Mouse (Mus musculus) frontal cortex, adult (tissue): ENCODE data around the gene Msn.

Source experiments
- ATAC-seq: cut with Nextera tagmentation; 2 replicates; pipeline ENCODE4 v1.9.2; 2017; ENCODE audit warnings: mild to moderate bottlenecking, moderate library complexity, mixed read lengths; ENCODE audit not compliant: low TSS enrichment

Msn gene

DNA sequence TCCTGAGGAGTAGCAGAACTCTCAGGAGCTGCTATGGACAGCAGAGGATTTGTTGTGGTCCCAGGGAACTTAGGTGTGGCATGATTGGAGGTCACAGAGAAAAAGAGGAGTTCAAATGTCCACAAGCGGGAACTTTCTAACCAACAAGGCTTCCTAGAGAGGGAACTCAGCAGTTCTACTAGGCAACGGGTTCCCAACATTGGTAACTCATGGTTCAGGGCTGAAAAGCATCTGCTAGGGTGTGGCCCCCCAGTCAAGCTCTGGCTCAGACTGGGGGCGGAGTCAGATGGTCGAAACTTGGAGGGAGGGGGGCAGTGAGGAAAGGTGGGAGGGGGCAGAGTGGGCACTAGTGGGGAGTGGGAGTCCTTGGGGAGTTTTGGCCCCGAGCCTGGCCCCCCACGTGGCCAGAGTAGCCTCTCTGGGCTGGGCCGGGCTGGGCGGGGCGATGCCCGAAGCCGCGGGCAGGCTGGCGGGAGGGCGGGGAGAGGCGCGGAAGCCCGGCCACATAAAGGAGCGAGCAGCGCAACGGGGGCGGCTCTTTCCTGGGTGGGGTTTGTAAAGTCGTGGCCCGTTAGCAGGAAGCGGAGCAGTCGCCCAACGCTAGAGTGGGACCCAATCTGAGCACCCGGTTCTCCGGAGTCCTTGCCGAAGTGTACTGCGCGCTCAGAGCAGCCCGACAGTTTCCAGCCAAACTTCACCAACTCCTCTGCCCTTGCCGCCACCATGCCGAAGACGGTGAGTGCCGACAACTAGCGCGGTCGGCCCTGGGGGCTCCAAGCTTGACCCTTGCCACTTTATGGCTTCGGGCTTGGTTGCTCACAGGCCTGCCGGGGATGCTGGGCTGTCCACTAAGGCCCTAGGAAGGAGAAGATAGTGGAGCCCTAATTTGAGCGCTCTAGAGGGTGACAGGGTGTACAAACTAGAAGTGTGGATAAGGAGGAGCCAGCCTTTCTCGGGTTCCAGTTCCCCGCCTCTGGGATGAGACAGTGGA is at the start of gene Msn:
Gene Msn, plus strand, starts transcription at position 534 of the 991 bp plus-strand sequence.
- peak; percentile 69 for ATAC-seq

GRCm38 (mm10) chrX:96052798-96053197 is 43.0 kb upstream of the Msn start:
- no peak for ATAC-seq

GRCm38 (mm10) chrX:96077747-96078146 is 18.1 kb upstream of the Msn start:
- no peak for ATAC-seq

DNA sequence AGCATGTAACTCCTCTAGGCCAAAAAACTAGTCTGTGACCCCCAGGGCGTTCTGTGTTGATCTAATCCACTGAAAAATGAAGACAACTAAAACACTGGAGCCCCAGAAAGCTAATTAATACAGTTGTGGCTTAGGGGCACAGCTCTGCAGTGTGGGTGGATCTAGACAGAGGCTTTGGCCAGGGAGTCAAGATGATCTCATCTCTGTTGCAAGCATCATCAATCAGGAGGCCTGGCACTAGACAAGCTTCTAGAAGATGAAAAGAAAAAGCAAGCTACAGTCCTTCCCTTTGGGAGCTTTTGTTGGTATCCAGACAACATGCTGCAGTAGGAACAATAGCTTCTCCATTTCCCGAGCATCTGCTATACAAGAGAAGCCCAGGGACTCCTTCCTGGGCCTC is 9.6 kb upstream of the Msn start:
- ATAC-seq, result no peak

GRCm38 (mm10) chrX:96096513-96097210 is 820 bp downstream of the Msn start:
- ATAC-seq, result no peak

GRCm38 (mm10) chrX:96097491-96097970 is 1.7 kb downstream of the Msn start:
- ATAC-seq, result no peak

GRCm38 (mm10) chrX:96099003-96099402 is 3.2 kb downstream of the Msn start:
- ATAC-seq, result no peak

DNA sequence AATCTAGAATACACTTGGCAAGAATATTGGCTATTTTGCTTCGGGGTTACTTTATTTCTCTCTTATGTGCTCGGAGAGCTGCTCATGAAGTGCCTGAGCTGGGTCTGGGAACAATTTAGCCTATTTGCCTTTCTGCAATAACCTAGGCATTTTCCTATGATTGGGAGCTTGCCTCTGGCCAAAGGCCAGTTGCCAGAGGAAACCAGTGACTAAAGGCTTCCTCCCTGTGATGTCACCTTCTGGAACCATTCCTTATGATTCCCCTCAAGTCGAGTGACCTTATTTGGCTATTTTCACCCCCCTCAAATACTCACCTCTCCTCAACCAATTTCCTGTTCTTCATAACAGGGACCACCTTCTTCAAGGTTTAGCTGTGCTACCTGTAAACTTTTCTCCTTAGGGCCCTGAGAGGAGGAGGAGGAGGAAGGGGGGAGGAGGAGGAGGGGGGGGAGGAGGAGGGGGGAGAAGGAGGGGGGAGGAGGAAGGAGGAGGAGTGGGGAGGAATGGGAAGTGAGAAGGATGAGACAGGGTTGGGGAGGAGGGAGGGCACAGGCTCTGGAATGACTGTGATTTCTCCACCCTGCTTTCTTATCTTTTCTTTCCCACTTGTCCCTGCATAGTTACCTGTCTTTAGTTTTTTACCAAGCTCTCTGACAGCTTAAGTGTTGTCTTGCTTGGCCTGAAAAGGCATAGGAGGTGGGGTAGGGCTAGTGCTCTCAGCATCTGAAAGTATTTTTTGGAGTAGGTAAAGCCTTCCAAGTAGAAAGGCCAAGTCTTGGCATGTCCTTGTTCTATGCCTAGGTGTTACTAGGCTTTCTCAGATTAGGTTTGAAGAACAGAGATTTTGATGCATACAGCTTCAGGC is 11.8 kb downstream of the Msn start:
- no peak for ATAC-seq

GRCm38 (mm10) chrX:96113106-96113634 is 17.3 kb downstream of the Msn start:
- no peak for ATAC-seq

DNA sequence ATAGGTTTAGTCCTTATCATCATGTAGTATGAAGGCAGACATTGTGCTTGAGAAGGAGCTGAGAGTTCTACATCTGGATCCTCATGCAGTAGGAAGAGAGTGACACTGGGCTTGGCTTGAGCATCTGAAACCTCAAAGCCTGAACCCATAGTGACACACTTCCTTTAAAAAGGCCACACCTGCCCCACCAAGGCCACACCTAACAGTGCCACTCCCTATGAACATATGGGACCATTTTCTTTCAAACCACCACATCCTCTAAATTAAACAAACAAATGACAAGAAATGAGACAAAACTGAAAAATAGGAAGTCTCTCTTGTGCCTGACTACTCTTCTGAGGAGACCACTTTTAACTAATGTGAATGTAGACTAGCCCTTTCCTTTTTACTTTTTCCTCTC is 19.7 kb downstream of the Msn start:
- ATAC-seq, result no peak

- no peak for ATAC-seq
These were observed 21.5 kb downstream of the Msn start for GRCm38 (mm10) chrX:96117366-96117765.

DNA sequence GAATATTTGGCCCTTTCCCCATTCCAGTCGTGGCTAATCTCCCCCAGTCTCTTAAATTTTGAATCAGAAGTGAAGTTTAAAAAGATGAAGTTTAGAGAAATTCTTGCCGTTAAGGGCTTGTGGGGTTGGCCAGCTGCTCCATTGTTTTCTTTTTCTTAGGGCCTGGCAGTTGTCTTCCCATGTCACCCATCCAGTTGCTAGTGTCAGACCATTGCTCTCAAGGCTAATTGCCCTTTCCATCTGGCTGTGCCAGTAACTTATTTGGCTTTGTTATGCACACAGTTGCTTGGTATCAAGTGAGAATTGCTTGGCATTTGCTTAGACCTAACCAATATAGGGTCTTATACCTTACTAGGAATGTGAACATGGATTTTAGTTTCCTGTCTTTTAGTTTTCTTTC is 24.2 kb downstream of the Msn start:
- ATAC-seq, result no peak

- ATAC-seq, result no peak
These were observed 26.1 kb downstream of the Msn start for GRCm38 (mm10) chrX:96121912-96122311.

GRCm38 (mm10) chrX:96126803-96127202 is 31.0 kb downstream of the Msn start:
- ATAC-seq, result no peak

GRCm38 (mm10) chrX:96130139-96130538 is 34.3 kb downstream of the Msn start:
- ATAC-seq, result no peak

DNA sequence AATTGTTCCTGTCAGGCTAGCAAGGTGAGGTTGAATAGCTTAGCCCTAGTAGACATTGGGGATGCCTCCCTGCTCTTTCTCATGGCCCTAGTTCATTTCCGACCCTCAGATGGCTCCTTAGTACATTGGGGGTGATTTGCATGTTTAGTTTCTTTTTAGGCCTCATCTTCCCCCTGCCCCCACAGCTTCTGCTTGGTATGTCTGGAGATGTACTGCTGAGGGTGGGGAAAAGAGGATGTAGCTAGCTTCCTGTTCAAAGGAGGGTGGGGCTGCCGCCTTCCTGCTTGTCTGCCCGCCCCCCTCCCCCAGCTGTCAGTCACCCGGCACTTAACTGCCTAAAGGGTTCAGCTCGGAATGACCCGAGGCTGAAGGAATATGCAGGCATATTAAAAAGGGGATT is 34.8 kb downstream of the Msn start:
- ATAC-seq, result no peak

DNA sequence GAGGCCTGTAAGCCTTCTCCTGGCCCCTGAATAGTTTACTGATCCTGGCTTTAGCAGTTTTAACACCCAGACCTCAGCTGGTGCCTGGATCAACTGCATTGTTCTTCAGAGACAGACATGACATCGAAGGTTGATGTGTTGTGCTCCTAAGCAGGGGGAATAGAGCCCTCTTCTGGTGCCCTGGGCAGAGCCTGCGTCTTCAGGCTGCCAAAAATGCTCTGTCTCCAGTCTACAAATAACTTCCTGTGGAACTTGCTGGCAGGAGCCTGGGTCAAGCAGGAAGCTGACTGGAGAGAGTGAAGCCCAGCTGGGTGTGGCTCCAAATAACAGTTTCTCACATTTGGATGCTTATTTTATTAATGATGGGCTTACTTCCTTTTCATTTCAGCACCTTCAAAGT is 37.4 kb downstream of the Msn start:
- ATAC-seq, result no peak

- no peak for ATAC-seq
These were observed 38.4 kb downstream of the Msn start for GRCm38 (mm10) chrX:96134243-96134661.

GRCm38 (mm10) chrX:96134840-96135580 is 39.2 kb downstream of the Msn start:
- peak; percentile 97 for ATAC-seq

- ATAC-seq, result no peak
These were observed 39.7 kb downstream of the Msn start for GRCm38 (mm10) chrX:96135581-96135980.

GRCm38 (mm10) chrX:96139262-96139661 is 43.4 kb downstream of the Msn start:
- ATAC-seq, result no peak
